Mouse (Mus musculus) kidney, postnatal 10 days (tissue): ENCODE measurements around the gene Stox2.

ENCODE experiments used
- DNase-seq: peaks from one replicate; pipeline ENCODE4 v3.0.0; 2021; ENCODE audit warnings: mixed read lengths

Gene Stox2

DNA sequence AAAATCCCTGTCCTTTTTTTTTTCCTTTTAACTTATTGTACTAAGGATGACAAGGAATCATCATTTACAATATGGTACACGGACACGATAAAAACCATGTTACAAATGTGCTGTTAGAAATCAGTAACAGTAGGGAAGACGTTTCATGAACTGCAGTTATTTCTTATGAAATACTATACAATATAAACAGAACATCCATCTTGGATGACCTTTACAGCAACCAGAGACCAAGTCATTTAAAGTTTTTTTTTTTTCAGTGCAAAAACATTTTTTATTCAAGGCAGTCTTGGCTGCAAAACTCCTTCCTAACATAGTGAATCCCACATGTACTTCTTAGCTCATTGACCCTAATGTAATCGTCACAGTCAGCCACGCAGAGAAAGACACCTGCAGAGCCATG, 266.0 kb downstream of the Stox2 start:
- no peak for DNase-seq

DNA sequence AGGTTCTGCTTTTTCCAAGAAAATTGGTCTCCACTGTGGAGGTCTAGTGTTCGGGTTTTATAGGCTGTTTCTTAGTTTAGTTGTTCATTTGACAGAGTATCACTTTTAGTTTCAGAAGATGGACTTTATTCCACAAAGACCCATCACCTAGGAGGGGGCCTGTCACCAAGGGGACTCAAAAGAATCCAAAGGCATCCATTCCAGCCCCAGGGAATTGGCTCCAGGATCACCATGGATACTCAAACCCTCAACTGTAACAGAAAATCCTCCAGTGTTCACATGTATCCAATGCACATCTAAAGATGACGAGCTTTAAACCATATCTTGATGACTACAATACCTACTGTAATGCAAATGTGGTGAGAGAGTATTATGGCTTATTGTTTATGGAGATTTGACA, 267.4 kb downstream of the Stox2 start:
- DNase-seq = no peak

DNA sequence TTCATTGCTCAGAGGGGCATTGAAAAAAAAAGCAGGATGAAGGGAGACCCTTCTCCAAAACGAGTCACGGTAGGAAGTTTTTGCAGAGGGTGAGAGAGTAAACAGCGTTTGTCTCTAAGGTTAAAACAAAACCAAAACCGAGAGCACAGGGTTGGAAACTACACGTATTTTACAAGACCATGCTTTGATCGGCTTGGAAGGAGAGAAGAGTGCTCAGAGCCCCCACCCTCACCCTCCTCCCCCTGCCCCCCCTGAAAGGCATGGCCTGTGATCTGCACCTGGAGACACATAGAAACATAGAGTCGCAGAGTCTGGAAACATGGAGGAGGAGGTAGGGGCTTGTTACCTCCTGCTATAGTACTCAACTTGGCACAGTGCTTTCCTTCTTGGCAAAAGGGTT, 272.3 kb downstream of the Stox2 start:
- DNase-seq = no peak

DNA sequence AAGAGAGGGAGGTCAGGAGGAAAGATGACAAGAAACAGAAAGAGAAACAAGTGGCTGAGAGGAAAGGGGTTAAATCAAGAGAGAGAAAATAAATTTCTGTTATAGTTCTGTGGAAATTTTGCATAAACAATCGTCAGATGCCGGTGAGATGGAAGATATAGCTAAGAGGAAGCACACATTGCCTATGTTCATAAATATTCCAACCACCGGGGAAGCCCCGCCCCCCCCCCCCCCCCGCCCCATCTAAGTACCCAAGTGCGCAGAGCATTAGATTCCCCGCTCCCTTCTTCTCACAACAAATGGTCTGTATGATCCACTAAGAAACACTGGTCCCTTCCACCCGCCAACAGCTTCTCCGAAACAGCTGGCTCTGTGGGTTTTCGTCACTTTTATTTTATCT, 273.3 kb downstream of the Stox2 start:
- no peak for DNase-seq

DNA sequence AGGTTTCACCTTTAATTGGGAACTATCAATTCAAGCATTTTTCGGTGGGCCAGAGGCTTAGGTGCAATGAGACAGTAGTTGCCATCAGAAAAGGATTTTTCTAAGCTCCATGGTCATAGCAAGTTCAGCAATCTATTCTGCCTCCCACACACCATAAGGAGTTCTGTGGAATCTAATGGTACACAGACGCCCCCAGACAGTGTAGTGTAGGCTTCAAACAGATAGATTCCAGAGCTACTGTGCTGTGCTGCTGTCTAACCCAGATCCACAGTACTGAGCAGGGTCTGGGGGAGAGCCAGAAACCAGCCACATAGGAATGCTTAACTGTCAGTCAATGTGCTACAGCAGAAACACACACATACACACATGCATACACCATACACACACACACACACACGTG, 285.5 kb downstream of the Stox2 start:
- no peak for DNase-seq

DNA sequence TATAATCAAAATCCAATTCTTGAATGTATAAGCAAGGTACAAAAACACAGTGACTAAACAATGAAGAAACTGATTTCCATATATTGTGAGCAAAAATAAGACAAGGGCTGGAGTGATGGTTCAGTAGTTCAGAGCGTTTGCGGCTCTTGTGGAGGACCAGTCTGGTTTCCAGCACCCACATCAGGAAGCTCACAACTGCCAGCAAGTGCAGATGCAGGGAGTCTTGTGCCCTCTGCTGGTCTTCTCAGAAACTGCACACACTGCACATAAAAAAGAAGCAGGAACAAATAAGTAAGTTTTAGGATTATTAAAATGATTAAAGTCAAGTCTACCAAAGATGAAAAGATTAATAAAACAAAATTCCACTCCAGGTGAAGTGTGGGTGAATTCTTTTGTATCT, 291.6 kb downstream of the Stox2 start:
- no peak for DNase-seq

DNA sequence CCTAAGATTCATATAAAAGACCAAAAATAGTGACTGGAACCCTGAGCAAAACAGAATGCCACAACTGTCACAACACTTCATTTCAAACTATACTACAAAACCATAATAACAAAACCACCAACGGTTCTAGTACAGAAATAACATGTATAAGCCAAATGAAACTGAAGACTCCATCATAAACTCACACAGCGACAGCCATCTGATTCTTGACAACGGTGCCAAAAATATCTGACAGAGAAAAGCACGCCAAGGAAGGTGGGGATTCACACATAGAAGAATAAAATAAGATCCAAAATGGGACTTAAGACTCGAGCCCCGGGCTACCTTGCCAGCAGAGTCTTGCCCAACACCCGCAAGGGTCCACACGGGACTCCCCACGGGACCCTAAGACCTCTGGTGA, 300.9 kb downstream of the Stox2 start:
- DNase-seq = no peak

DNA sequence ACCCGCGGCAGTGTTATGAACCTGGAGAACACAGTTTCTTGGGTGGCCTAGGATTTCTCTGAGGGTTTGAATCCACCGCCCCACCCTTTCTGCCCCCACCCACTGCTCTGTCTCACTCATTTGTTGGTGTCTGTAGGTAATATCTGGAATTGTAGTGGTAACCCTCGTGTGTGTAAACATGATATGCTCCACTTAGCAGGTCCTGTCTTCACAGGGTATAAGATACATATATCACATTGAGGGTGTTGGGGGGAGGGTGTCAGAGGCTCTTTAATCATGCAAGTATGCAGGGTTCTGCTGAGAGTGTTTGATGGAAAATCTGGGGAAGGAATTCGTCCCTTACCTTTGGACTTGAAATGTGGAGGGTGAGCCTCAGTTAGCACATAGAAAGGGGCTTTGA, 310.1 kb downstream of the Stox2 start:
- no peak for DNase-seq

DNA sequence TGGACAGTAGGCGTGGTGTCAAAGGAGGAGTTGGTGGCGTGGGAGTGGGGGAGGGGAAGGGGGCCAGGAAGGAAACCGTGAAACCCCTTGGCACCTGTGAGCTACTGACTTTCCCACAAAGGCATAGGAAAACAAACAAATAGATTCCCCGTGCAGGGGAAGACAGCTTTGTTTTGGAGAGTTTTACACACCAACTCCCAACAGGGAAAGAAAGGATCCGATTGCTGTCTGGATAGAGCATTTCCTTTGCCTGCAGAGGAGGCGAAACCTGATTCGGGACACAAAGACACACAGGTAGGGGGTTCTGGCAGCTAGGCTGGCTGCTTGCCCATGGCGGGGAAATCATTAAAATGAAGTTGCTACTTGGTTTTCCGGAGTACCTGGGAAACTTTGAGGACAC, 310.6 kb downstream of the Stox2 start:
- peak; percentile 58 for DNase-seq

DNA sequence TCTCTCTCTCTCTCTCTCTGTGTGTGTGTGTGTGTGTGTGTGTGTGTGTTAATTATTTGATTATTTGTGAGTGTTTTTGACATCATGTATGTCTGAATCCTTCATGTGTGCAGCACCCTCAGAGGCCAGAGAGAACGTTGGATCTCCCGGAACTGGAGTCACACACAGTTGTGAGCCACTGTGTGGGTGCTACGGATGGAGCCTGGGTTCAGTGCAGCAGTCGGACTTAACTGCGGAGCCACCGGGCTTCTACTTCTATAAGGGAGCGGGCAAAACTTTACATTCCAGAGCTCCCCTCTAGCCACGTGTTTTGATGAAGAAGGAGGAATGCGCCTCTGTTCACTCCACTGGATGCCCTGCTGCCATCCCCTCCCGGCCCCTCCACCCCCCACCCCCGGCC, 311.4 kb downstream of the Stox2 start:
- no peak for DNase-seq

DNA sequence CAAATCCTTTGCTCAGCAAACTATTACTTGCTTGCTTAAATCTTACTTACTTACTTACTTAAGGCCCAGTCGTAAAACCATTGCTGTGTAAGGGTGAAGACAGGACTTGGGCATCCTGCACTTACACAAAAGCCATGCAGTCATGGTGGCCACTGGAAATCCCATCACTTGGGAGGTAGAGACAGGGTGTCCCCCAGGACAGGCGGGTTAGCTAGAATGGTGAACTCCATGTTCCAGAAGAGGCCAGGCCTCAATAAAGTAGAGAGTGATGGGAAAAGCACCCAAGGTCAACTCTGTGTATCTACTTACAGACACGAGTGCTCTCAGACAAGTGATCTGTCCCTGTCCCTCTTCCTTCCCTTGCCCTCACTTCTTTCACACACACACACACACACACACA, 312.8 kb downstream of the Stox2 start:
- no peak for DNase-seq
